Mouse (Mus musculus): ENCODE results near the gene Chpf. TPM values are rescaled to one million over a fixed set of nuclear protein-coding genes. Genes with fewer than 3 reads are reported as not detected.
A peak's percentile ranks its signal among the peaks of the same experiment; 100 is the strongest.

The Chpf gene
- 10 to 100 TPM; 47.6 to 51.6 TPM for total RNA-seq (2021)
- long read RNA-seq, experiment 1, transcript Chpf-202 (5 exons, 3,065 nt): minor isoform, 6 of 148 reads
- long read RNA-seq, experiment 1, transcript Chpf-201 (4 exons, 2,892 nt): major isoform, 122 of 148 reads
- long read RNA-seq, experiment 1, transcript Chpf-205 (3 exons, 3,333 nt): minor isoform, 6 of 148 reads
- long read RNA-seq, experiment 1, partial matches to known transcripts: 1 of 148 reads
- long read RNA-seq, experiment 1, other reads (novel, unspliced or antisense): 9 of 148 reads
- long read RNA-seq, experiment 2, transcript Chpf-202 (5 exons, 3,065 nt): minor isoform, 6 of 169 reads
- long read RNA-seq, experiment 2, transcript Chpf-201 (4 exons, 2,892 nt): major isoform, 145 of 169 reads
- long read RNA-seq, experiment 2, transcript Chpf-205 (3 exons, 3,333 nt): minor isoform, 9 of 169 reads
- long read RNA-seq, experiment 2, partial matches to known transcripts: 6 of 169 reads
- long read RNA-seq, experiment 2, other reads (novel, unspliced or antisense): 2 of 169 reads

DNA sequence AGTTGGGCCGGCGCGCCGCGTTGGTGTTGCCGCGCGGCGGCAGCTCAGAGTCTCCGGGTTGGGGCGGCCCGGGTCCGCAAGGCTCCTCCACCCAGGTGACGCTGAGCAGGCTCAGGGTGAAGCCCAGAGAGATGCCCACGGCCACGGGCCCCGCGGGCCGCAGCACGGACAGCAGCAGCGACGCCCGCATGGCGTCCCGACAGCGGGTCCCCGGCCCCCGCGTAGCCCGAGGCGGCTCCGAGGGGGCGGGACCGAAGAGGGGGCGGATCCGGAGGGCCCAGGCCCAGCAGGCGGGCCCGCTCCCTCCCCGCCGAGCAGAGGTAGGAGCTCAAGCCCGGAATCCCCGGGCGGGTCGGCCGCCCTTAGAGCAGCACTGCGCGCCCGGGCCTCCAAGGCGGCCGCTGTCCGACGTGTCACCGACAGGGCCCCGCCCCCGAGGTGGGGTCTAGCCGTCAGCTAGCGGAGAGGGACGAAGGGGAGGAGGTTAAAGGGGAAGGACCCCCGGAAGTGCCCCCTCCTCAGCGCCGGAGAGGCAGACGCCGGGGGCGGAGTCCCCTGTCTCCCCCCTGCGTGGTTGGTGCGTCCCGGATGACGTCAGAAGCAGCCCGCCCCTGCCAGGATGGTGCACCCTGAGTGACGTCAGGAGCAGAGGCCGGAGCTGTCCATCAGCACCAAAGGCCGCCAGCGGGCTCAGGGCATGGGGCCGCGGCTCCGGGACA is at the start of gene Chpf, which contains the start of gene Tmem198:
Chpf (minus strand) TSS at position 392 of the 719 bp plus-strand sequence.
Tmem198 (plus strand) TSS at position 617 of the 719 bp plus-strand sequence.
- peak; percentile 88 to 95 for DNase-seq (ENCODE audit: low spot score in 2 of 2)

DNA sequence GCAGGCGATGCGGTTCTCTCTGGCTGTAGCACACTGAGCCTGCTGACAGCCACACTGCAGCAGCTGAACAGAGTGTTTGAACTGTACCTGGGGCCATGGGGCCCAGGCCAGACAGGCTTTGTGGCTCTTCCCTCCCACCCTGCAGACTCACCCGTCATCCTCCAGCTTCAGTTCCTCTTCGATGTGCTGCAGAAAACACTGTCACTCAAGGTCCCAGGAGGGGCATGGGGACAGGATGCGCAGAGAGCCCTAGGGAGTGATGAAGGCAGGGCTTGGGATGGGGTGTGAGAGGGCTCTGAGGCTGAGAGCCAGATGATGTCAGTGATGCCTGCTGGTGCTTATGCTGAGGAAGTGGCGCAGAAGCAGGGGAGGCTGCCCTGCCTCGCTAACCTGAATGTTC is 45.6 kb upstream of the Chpf start:
- DNase-seq (ENCODE audit: low spot score in 2 of 2): no peak

DNA sequence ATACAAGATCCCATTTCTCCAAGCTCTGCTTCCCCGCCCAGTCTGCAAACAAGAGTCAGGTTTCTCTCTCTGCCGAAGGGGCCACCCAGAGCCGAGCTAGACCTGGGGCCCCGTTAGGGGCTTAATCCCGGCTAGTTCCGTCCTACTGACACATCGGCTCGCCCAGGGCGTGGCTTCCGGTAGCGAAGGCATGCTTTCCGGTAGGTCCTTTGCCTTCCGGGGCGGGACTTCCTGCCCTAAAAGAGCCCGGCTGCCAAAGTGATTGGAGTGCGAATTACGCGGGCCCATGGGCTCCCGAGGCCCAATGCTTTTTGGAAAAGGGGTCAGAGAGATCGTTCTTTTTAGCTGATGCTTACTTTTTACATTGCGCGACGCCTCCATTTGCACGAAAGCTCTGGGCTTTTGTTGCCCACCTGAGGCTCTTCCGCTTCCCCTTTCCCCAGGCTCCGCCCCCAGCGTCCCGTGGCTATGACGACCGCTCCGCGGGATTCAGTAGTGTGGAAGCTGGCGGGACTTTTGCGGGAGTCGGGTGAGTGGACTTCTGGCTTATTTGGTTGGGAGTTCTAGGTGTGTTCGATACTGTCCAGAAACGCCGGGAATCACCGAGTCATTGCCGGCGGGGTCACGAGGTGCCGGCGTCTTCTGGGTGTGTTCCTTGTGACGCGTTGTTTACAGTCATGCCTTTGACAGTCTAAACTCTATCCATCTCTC is 42.4 kb upstream of the Chpf start, which contains the start of gene Stk11ip:
Stk11ip (plus strand) TSS at position 209 of the 711 bp plus-strand sequence.
- peak; percentile 88 to 96 for DNase-seq (ENCODE audit: low spot score in 2 of 2)

DNA sequence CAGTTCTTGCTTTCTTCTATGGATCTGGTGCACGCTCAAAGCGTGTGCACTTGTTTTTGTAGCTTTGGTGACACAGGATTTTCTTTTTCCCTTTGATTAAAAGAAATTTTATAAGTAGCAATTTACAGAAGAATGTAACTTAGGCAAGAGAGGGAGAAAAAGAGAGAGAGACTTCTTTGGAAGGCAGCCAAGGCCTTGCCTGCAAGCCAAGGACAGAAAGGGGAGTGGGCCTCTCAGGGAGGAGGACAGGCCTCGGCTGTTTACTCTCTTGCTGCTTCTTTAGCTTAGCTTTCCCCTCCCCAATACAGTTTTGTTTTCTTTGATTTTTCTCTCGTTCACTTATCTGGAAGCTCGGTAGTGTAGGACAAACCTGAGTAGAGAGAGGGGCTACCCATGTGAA is 40.5 kb upstream of the Chpf start:
- DNase-seq (ENCODE audit: low spot score in 2 of 2): no peak

DNA sequence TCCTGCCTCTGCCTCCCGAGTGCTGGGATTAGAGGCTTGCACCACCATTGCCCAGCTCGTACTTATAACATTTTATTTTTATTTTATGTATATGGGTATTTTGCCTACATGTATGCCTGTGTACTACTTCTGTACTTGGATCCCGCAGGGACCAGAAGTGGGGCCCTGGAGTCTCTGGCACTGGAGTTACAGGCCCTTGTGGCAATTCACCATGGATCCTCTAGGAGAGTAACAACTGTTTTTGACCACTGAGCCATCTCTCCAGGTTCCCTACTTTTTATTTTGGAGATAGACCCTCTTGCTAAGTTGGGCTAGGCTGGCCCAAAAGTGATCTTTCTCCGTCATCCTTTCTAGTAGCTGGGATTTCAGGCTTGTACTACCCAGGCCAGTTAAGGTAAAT is 39.3 kb upstream of the Chpf start:
- no peak for DNase-seq (ENCODE audit: low spot score in 2 of 2)

DNA sequence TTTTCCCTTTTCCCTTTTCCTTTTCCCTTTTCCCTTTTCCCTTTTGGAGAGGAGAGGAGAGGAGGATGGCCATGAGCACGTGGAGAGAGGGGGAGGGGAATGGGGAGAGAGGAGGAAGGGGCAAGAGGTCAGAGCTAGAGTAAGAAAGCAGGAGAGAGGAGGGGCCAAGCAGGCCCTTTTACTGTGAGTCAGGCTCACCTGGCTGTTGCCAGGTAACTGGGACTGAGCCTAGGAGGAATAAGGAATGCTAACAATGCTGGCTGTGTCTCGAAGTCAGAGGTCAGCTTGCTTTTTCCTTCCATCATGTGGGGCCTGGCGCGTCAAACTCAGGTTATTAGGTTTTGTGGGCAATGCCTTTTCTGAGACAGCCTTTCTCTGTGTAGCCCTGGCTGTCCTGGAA is 38.9 kb upstream of the Chpf start:
- DNase-seq (ENCODE audit: low spot score in 2 of 2): no peak

DNA sequence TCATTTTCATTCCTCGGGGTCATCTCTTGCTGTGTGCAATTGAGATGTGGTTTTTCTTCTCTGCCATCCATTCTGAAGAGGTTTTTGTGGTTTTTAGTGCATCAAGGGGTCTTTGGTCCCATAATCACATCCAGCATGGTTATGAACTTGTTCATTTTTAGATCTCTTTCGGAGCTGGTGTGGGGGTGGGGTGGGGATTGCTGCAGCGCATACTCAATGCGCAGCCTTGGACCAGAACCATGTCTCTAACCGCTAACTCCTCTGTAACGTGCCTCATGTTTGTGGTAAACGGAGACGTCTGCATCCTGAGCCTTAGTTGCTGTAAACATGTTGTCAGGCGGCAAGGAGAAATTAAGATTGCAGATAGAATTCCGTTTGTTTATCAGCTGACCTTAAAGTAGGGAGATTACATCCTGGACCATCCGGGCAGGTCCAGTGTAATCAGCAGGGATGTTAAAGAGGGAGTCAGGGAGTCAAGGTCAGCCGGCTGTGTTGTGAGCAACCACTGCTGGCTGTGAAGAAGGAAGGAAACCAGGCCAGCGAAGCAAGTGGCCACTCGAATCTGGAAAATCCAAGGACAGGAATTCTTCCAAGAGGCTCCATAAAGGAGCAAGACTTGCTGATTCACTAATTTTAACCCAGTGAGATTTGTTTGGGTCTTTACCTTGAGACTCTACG is 37.7 kb upstream of the Chpf start:
- no peak for DNase-seq (ENCODE audit: low spot score in 2 of 2)

DNA sequence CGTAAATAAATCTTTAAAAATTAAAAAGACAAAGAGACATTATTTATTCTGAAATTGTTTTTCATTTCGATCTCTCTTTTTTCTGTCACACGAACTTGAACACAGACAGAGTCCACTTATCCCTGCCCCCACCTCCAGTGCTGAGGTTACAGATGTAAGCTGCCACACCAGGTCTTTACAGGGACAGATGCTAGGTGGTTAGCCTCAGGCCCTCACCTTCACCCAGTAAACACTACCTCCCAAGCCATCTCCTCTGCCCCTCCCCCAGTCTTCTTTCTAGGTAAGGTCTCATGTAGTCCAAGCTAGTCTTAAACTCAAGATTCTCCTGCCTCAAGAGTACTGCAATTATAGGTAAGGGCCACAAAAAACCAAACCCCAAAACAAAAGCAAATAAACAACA is 33.4 kb upstream of the Chpf start:
- no peak for DNase-seq (ENCODE audit: low spot score in 2 of 2)

DNA sequence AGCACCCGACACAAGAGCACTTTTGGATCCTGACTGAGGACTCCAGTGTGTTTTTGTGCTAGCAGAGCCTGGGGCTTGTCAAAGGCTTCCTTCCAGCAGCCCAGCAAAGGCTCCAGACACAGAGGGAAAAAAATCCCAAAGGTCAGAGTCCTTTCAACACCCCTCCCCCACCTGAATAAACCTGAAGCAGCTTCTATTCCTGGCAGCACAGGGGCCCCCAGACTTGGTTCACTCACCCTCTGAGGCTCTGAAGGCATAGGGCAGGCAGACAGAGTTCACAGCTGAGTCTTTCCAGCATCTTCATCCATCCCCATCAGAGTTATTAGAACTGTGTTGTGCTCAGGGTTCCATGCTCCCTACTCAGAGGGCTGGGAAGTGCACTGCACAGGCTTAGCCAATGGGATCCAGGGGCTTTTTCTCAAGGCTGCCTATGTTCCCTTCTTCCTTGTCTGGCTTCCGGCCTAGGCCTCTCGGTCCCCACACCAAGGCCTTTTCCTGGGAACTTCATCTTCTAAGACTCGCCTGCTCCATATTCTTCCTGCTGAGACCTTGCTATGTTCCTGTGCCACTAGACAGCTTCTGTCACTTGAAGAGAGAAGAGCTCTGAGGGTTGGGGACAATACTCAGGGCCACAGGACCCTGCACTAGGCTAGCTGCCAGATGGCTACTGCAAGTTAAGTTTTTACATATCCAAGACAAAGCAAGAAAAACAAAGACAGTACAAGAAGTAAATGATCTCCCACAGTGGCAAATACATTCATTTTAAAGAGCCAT is 32.5 kb upstream of the Chpf start:
- no peak for DNase-seq (ENCODE audit: low spot score in 2 of 2)

DNA sequence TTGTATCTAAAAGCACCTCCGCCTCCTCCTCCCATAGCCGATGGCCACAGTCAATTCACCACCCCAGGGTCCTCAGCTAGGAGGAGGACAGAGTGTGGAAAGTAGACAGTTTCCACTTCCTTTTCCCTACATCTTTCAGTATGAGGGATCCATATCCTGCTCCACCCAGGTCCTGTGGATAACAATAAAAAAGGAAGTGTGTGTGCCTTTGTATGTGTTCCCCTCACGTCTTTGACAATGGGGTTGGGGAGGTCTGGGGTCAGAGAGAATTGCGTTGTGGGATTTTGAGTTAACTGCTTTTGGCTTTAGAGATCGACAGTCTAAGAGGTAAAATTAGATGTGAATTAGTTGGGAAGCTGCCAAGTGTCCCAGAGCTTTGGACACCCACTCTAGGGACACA is 31.0 kb upstream of the Chpf start:
- no peak for DNase-seq (ENCODE audit: low spot score in 2 of 2)

DNA sequence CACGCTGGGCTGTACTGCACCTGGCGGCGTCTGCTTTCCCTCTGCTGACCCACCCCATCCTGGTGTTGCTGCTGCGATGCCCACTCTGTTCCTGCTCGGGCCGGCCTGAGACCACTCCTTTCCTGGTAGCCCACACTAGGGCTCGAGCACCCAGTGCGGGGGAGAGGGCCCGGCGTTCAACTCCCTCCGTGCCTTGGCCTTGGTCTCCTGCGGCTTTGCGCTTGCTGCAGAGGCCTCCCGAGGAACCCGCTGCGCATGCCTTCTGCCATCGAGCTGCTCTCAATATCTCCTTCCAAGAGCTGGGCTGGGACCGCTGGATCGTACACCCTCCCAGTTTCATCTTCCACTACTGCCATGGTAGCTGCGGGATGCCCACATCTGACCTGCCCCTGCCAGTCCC is 30.5 kb upstream of the Chpf start:
- DNase-seq (ENCODE audit: low spot score in 2 of 2): no peak

DNA sequence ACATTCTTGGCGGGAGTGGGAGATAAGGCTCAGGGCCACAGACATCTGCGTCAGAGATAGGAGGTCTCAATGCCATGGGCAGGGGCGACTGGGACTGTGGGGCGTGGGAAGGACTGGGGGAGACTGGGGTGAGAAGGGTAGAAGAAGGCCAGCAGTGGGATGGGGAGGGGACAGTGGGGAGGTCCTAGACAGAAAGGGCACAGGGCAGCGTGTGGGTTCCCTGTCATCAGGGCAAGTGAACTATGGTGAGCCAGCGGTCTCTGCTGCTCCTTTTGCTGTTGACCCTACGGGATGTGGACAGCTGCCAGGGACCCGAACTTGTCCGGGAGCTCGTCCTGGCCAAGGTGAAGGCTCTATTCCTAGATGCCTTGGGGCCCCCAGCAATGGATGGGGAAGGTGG is 27.9 kb upstream of the Chpf start, which contains the start of gene Inha:
Inha (plus strand) TSS at position 72 of the 400 bp plus-strand sequence.
- no peak for DNase-seq (ENCODE audit: low spot score in 2 of 2)

DNA sequence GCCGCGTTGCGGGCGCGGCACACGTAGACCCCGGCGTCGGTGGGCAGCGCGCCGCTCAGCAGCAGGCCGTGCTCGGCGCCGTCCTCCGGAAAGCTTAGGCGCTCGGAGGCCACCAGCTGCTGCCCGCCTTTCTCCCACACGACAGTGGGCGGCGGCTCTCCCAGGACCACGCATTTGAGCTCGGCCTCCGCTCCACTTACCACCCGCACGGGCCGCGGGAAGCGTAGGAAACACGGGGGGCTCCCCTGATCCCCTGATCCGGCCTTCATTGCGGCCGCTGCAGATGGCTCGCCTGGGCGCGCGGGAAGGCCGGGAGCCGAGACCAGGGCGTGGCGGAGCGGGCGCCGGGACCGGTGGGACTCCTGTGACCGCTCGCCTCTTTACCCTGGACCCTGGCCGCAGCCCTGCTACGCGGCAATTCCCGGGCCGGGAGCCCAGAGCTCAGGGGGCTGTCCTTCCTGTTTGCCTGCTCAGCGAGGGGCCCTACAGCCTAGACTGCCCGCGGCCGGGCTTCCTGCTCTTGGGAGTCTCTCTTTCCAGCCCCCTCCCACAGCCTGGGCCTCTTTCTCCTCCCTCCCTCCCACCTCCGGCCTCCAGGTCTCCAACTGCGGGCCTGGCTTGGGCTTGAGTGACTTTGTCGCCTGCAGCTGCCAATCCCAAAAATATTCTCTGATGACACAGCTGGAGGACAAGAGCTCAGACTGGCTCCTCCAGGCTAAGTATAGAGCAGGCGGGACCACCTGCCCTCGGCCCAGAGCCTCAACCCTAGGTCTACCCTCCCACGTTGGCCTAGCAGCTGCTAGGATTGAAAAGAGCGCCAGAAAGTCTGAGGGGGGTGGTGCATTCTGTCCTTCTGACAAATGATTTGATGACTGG is 27.1 kb upstream of the Chpf start, which contains the start of gene Obsl1:
Obsl1 (minus strand) TSS at position 497 of the 876 bp plus-strand sequence.
- peak; percentile 78 to 88 for DNase-seq (ENCODE audit: low spot score in 2 of 2)

DNA sequence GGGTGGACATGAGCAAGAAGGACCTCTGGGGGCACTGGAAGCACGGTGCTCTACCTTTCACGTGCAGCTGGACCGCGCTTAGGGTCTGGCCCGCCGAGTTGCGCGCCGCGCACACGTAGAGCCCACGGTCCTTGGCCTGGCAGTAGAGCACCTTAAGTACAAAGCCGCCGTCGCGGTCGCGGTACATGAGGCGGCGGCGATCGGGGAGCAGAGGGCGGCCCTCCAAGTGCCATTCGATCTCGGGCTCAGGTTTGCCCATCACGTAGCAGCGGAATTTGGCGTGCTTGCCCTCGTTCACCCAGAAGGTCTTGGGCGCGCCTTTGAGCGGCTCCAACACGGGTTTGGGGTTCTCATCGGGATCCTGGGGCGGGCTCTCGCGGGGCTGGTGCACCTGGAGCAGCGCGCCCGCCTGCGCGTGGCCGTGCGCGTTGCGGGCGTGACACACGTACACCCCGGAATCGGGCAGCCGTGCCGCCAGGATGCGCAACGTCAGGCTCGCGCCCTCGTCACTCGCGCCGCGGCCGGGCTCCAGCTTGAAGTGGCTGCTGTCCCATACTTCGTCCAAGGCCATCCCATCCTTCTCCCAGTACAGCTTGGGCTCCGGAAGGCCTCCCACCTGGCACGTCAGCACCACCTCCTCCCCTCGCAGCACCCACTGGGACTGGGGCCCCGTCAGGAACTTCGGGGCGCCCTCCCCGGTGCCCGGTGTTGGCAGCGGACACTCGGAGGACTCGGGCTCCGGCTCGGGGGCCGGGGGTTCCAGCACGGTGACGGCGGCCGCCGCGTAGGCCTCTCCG is 26.2 kb upstream of the Chpf start:
- peak; percentile 59 to 76 for DNase-seq (ENCODE audit: low spot score in 2 of 2)

DNA sequence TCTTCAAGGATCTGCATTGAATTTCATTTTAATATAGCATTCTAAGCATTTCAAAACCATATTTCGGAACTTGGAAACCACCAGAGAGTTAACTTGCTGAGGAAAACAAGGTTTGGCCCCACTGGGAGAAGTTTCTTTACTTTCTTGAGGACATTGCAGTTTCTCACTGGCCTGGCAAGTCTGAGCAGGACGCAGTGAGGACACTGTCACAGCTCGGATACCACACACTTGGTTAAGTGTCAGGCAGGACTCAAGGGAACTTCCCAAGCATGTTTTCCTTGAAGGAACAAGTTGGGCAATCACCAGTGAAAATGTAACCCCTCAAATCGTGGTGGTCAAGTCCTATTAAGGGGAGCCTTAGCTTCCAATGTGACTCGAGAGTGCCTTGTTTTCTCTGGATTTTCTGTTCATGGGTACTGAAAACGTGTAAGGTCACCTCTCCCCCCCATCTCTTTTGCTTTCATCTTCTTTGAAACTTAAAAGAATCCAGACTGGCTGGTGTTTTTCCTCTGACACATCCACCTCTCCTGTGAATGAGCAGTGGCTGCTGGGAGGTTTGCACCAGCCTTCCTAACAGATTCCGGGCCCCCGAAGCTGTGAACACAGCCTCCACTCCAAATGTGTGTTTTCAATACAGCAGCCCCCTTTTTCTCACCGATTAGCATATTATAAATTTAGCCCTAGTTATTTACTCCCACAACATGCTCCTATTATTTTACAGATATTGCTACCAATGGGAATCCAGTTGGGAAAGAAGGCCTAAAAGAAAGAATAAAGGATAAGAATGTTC is 25.3 kb upstream of the Chpf start:
- no peak for DNase-seq (ENCODE audit: low spot score in 2 of 2)

DNA sequence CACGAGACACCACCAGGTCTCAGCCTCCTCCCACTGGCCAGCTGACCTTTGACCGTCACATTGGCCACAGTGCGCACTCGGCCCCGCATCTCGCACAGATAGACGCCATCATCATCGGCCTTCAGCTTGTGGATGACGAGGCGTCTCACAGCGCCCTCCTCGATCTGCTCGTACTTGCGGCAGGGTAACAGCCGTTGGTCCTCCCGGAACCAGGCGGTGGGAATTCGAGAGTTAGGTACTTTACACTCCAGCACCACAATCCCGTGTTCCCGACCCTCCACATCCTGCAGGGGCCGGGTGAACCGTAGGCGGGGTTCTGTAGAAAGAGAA is 24.5 kb upstream of the Chpf start:
- no peak for DNase-seq (ENCODE audit: low spot score in 2 of 2)

DNA sequence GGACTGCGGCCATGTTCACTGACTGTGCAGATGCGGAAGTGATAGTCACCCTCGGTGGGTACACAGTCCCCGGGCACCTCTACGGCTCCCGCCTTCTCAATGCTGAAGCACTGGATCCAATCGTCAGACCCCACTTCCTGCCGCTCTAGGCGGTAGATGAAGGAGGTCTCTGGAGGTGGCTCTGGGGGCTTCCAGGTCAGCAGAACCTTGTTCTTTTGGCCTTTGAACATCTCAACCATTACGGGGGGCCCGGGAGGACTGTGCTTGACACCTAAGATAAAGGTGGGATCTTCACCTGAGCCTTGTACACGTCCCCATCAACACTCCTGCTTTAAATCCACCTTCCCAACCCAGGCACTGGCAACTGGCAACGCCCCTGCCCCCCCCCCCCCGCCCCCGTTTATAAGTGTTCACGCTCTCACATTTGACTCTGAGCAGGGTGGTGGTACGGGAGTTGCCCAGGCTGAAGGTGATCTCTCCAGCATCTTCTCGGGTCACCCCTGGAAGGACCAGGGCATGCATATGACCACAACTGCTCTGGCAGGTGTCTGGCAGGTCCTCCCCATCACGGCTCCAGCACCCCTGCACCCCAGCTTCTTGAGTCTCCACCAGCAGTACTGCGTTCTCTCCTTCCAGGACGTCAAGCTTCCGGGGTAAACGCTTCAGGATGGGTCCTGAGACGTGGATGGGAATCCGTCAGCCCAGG is 24.0 kb upstream of the Chpf start:
- no peak for DNase-seq (ENCODE audit: low spot score in 2 of 2)
